Mouse (Mus musculus) intestine, embryonic 16.5 days (tissue): ENCODE measurements around the gene Myh9. TPM values are rescaled to one million over a fixed set of nuclear protein-coding genes. Genes with fewer than 3 reads are reported as not detected.

ENCODE experiments used
- ATAC-seq: fragments of 200-750 bp; cut with Nextera tagmentation; 2 replicates; pipeline ENCODE4 v1.8.0; 2017; ENCODE audit warnings: moderate TSS enrichment, moderate library complexity
- H3K27ac ChIP-seq: fragments of 300-500 bp; sonication (generic); 2 replicates; pipeline ENCODE4 v1.5.1; 2014; ENCODE audit warnings: mild to moderate bottlenecking, low read length
- H3K27me3 ChIP-seq: fragments of 300-500 bp; sonication (generic); replicated peaks from 2 replicates; pipeline ENCODE4 v1.6.1; 2014; ENCODE audit warnings: low read length, control low read depth, mixed read lengths; ENCODE audit not compliant: control insufficient read depth, insufficient read depth
- H3K36me3 ChIP-seq: fragments of 300-500 bp; sonication (generic); 2 replicates; pipeline ENCODE4 v1.6.1; 2014; ENCODE audit warnings: low read length, control low read depth; ENCODE audit not compliant: control insufficient read depth, insufficient read depth
- H3K4me1 ChIP-seq: fragments of 300-500 bp; sonication (generic); 2 replicates; pipeline ENCODE4 v1.6.1; 2014; ENCODE audit warnings: low read length, control low read depth, mixed read lengths; ENCODE audit not compliant: control insufficient read depth, insufficient read depth
- H3K4me2 ChIP-seq: fragments of 300-500 bp; sonication (generic); 2 replicates; pipeline ENCODE4 v1.6.1; 2014; ENCODE audit warnings: low read depth, low read length, control low read depth
- H3K4me3 ChIP-seq: fragments of 300-500 bp; sonication (generic); 2 replicates; pipeline ENCODE4 v1.5.1; 2014; ENCODE audit warnings: mild to moderate bottlenecking, low read length
- H3K9ac ChIP-seq: fragments of 300-500 bp; sonication (generic); 2 replicates; pipeline ENCODE4 v1.6.1; 2014; ENCODE audit warnings: low read depth, low read length
- H3K9me3 ChIP-seq: fragments of 300-500 bp; sonication (generic); 2 replicates; pipeline ENCODE4 v1.6.1; 2016; ENCODE audit warnings: low read length, control low read depth; ENCODE audit not compliant: control insufficient read depth
- WGBS: fragments of 180-500 bp; shearing (Covaris S2); extraction: QIAGEN DNeasy Blood & Tissue Kit; methylation state at CpG from one replicate; pipeline ENCODE4 v1.1.7; 2014; 5-methylcytosine and 5-hydroxymethylcytosine counted together
- polyA plus RNA-seq: library from polyadenylated mRNA; unstranded; fragments of >200 nt; fragmentation: Nextera tagmentation; extraction: Ambion mirVana; gene quantifications from 2 replicates; pipeline ENCODE4 v1.2.1, GENCODE M21; 2015

Myh9 gene
- polyA plus RNA-seq, 1 experiment from 2014 or later: 39.1 TPM

GRCm38 (mm10) chr15:77833731-77834130 lies 8.2 kb downstream of the Myh9 start:
- Histone ChIP-seq H3K4me3 (no peak overlapping the region), H3K27me3 (no peaks in the 10 kb centered on the region), H3K9ac (peak overlapping the region; percentile 4; the same call in 1 of the 2 replicates), H3K27ac (peak overlapping the region; percentile 88), H3K36me3 (no peaks in the 10 kb centered on the region; the same call in 1 of the 2 replicates), H3K4me1 (peaks cover 89% of the 10 kb centered on the region), H3K9me3 (no peaks in the 10 kb centered on the region), H3K4me2 (peak overlapping the region; percentile 16; the same call in 1 of the 2 replicates)
- ATAC-seq: peak; percentile 1; the same call in 1 of the 2 replicates
- 60% methylated on average over 6 of the region's 6 CpGs for WGBS

- peak overlapping the region; percentile 32 for H3K4me2 ChIP-seq
These were observed 8.9 kb downstream of the Myh9 start for GRCm38 (mm10) chr15:77833083-77833482.

GRCm38 (mm10) chr15:77832458-77832904 lies 9.5 kb downstream of the Myh9 start:
- ATAC-seq: peak; percentile 19
- H3K4me2 ChIP-seq: no peak overlapping the region

More at GRCm38 (mm10) chr15:77833083-77833482, 8.9 kb downstream of the Myh9 start:
- Histone ChIP-seq H3K27ac (peak overlapping the region; percentile 88), H3K27me3 (no peaks in the 10 kb centered on the region), H3K9me3 (no peaks in the 10 kb centered on the region), H3K36me3 (no peaks in the 10 kb centered on the region; the same call in 1 of the 2 replicates), H3K4me1 (peaks cover 88% of the 10 kb centered on the region), H3K4me3 (no peak overlapping the region), H3K9ac (peak overlapping the region; percentile 4; the same call in 1 of the 2 replicates)
- ATAC-seq: peak; percentile 83

GRCm38 (mm10) chr15:77831754-77832457 lies 10.1 kb downstream of the Myh9 start:
- H3K4me2 ChIP-seq: no peak overlapping the region
- H3K9ac ChIP-seq: peak overlapping the region; percentile 30; the same call in 1 of the 2 replicates
- WGBS: 67% methylated on average over 8 of the region's 8 CpGs
- H3K9me3 ChIP-seq: no peaks in the 10 kb centered on the region
- peak overlapping the region; percentile 70 for H3K27ac ChIP-seq
- no peaks in the 10 kb centered on the region for H3K27me3 ChIP-seq
- no peak overlapping the region for H3K4me3 ChIP-seq
- ATAC-seq: no peak
- H3K4me1 ChIP-seq: peaks cover 88% of the 10 kb centered on the region
- no peaks in the 10 kb centered on the region; the same call in 1 of the 2 replicates for H3K36me3 ChIP-seq

More at GRCm38 (mm10) chr15:77832458-77832904, 9.5 kb downstream of the Myh9 start:
- WGBS: 50% methylated on average over 7 of the region's 7 CpGs
- Histone ChIP-seq H3K9ac (0 out of 2 replicates have a peak overlapping the region, but pooled peaks have one; percentile 25), H3K36me3 (no peaks in the 10 kb centered on the region; the same call in 1 of the 2 replicates), H3K27me3 (no peaks in the 10 kb centered on the region), H3K4me3 (no peak overlapping the region), H3K27ac (peak overlapping the region; percentile 70), H3K9me3 (no peaks in the 10 kb centered on the region), H3K4me1 (peaks cover 88% of the 10 kb centered on the region)

GRCm38 (mm10) chr15:77831138-77831579 lies 10.8 kb downstream of the Myh9 start:
- Histone ChIP-seq H3K4me2 (no peak overlapping the region), H3K36me3 (no peaks in the 10 kb centered on the region; the same call in 1 of the 2 replicates), H3K27ac (peak overlapping the region; percentile 31; the same call in 1 of the 2 replicates), H3K4me3 (no peak overlapping the region), H3K9me3 (no peaks in the 10 kb centered on the region), H3K9ac (peak overlapping the region; percentile 30; the same call in 1 of the 2 replicates), H3K4me1 (peaks cover 82% of the 10 kb centered on the region), H3K27me3 (no peaks in the 10 kb centered on the region)
- no peak for ATAC-seq
- WGBS: 80% methylated on average over 2 of the region's 2 CpGs

- Histone ChIP-seq H3K9me3 (no peaks in the 10 kb centered on the region), H3K36me3 (no peaks in the 10 kb centered on the region; the same call in 1 of the 2 replicates), H3K27me3 (no peaks in the 10 kb centered on the region), H3K4me1 (peaks cover 80% of the 10 kb centered on the region), H3K4me3 (no peak overlapping the region), H3K27ac (peak overlapping the region; percentile 31; the same call in 1 of the 2 replicates), H3K9ac (no peak overlapping the region), H3K4me2 (no peak overlapping the region)
- 70% methylated on average over 5 of the region's 5 CpGs for WGBS
- no peak for ATAC-seq
These were observed 11.4 kb downstream of the Myh9 start for GRCm38 (mm10) chr15:77830481-77831137.

GRCm38 (mm10) chr15:77829542-77829941 lies 12.4 kb downstream of the Myh9 start:
- 83% methylated on average over 2 of the region's 2 CpGs for WGBS
- H3K4me3 ChIP-seq: no peak overlapping the region
- H3K9me3 ChIP-seq: no peaks in the 10 kb centered on the region
- no peaks in the 10 kb centered on the region; the same call in 1 of the 2 replicates for H3K36me3 ChIP-seq
- no peak overlapping the region for H3K4me2 ChIP-seq
- H3K27me3 ChIP-seq: no peaks in the 10 kb centered on the region
- H3K9ac ChIP-seq: no peak overlapping the region
- H3K27ac ChIP-seq: 0 out of 2 replicates have a peak overlapping the region, but pooled peaks have one; percentile 7
- peaks cover 76% of the 10 kb centered on the region for H3K4me1 ChIP-seq
- no peak for ATAC-seq

- Histone ChIP-seq H3K4me3 (no peak overlapping the region), H3K27me3 (no peaks in the 10 kb centered on the region), H3K4me2 (no peak overlapping the region), H3K27ac (no peak overlapping the region), H3K4me1 (peaks cover 76% of the 10 kb centered on the region), H3K9me3 (no peaks in the 10 kb centered on the region), H3K36me3 (no peaks in the 10 kb centered on the region; the same call in 1 of the 2 replicates), H3K9ac (no peak overlapping the region)
- no peak for ATAC-seq
- 91% methylated on average over 6 of the region's 6 CpGs for WGBS
These were observed 13.1 kb downstream of the Myh9 start for GRCm38 (mm10) chr15:77828910-77829309.

- Histone ChIP-seq H3K9ac (0 out of 2 replicates have a peak overlapping the region, but pooled peaks have one; percentile 18), H3K4me2 (no peak overlapping the region), H3K36me3 (no peaks in the 10 kb centered on the region; the same call in 1 of the 2 replicates), H3K4me3 (no peak overlapping the region), H3K4me1 (peaks cover 76% of the 10 kb centered on the region), H3K27ac (peak overlapping the region; percentile 66), H3K27me3 (no peaks in the 10 kb centered on the region), H3K9me3 (no peaks in the 10 kb centered on the region)
- 78% methylated on average over 12 of the region's 12 CpGs for WGBS
- no peak for ATAC-seq
These were observed 13.7 kb downstream of the Myh9 start for GRCm38 (mm10) chr15:77828242-77828641.
